Mouse (Mus musculus) right cerebral cortex, postnatal 25 days (tissue): ENCODE measurements at regions not wholly inside any gene's neighbourhood (a gene's known extent, or its start where the extent isn't known, plus 50 kb on each side); places are given as distances from the start of the nearest gene placed in this dataset.
"Not testable (repeated sequence)": the region's sequence is repeated elsewhere in the genome, so short reads cannot be mapped to it uniquely, and the experiment has no call there.

Experiments used
- DNase-seq: peaks from one replicate; pipeline ENCODE4 v3.0.0; 2022

- no peak for DNase-seq
These were observed 687.0 kb downstream of the Tpm3-rs7 start for GRCm38 (mm10) chr14:114001377-114001776.

GRCm38 (mm10) chr14:114002420-114002819 lies 688.0 kb downstream of the Tpm3-rs7 start:
- DNase-seq: peak; percentile 10

GRCm38 (mm10) chr14:114037063-114037462 lies 722.7 kb downstream of the Tpm3-rs7 start:
- DNase-seq: no peak

GRCm38 (mm10) chr14:114038611-114039312 lies 724.4 kb downstream of the Tpm3-rs7 start:
- no peak for DNase-seq

GRCm38 (mm10) chr14:114053558-114054235 lies 739.3 kb downstream of the Tpm3-rs7 start:
- no peak for DNase-seq

GRCm38 (mm10) chr14:114061347-114061746 lies 746.9 kb downstream of the Tpm3-rs7 start:
- DNase-seq: no peak

GRCm38 (mm10) chr14:114062582-114062981 lies 748.2 kb downstream of the Tpm3-rs7 start:
- DNase-seq: no peak

- no peak for DNase-seq
These were observed 758.8 kb downstream of the Tpm3-rs7 start for GRCm38 (mm10) chr14:114073236-114073635.

- no peak for DNase-seq
These were observed 759.6 kb downstream of the Tpm3-rs7 start for GRCm38 (mm10) chr14:114074011-114074410.

GRCm38 (mm10) chr14:114106786-114107185 lies 792.4 kb downstream of the Tpm3-rs7 start:
- DNase-seq: no peak

- no peak for DNase-seq
These were observed 814.1 kb downstream of the Tpm3-rs7 start for GRCm38 (mm10) chr14:114128491-114128890.

- DNase-seq: no peak
These were observed 851.6 kb downstream of the Tpm3-rs7 start for GRCm38 (mm10) chr14:114166005-114166404.

- no peak for DNase-seq
These were observed 876.4 kb upstream of the Gpc5 start for GRCm38 (mm10) chr14:114215609-114216008.

- no peak for DNase-seq
These were observed 871.1 kb upstream of the Gpc5 start for GRCm38 (mm10) chr14:114220868-114221267.

- no peak for DNase-seq
These were observed 861.3 kb upstream of the Gpc5 start for GRCm38 (mm10) chr14:114230711-114231110.

- DNase-seq: no peak
These were observed 837.0 kb upstream of the Gpc5 start for GRCm38 (mm10) chr14:114255037-114255436.

- no peak for DNase-seq
These were observed 830.4 kb upstream of the Gpc5 start for GRCm38 (mm10) chr14:114261657-114262056.

GRCm38 (mm10) chr14:114300611-114301010 lies 791.4 kb upstream of the Gpc5 start:
- no peak for DNase-seq

GRCm38 (mm10) chr14:114307479-114307878 lies 784.5 kb upstream of the Gpc5 start:
- DNase-seq: no peak

GRCm38 (mm10) chr14:114332662-114333061 lies 759.4 kb upstream of the Gpc5 start:
- no peak for DNase-seq

GRCm38 (mm10) chr14:114349345-114349744 lies 742.7 kb upstream of the Gpc5 start:
- no peak for DNase-seq

- DNase-seq: not testable (repeated sequence)
These were observed 742.2 kb upstream of the Gpc5 start for GRCm38 (mm10) chr14:114349816-114350215.

- no peak for DNase-seq
These were observed 739.7 kb upstream of the Gpc5 start for GRCm38 (mm10) chr14:114352307-114352706.

GRCm38 (mm10) chr14:114374847-114375246 lies 717.2 kb upstream of the Gpc5 start:
- DNase-seq: no peak
